Mouse (Mus musculus) cortical plate, adult 2 months (tissue): Measurements from ENCODE around the gene Decr2.

Source experiments
- CTCF ChIP-seq: fragments of 200-500 bp; IDR thresholded peaks from 2 replicates; pipeline ENCODE4 v1.5.1; 2011; ENCODE audit warnings: mild to moderate bottlenecking, control low read depth, low read length; ENCODE audit not compliant: insufficient read depth; ENCODE audit errors: extremely low read depth
- POLR2A ChIP-seq: fragments of 200-500 bp; IDR thresholded peaks from 2 replicates; pipeline ENCODE4 v1.6.1; 2011; ENCODE audit warnings: mild to moderate bottlenecking, low read length, control low read depth; ENCODE audit not compliant: insufficient read depth; ENCODE audit errors: extremely low read depth

GRCm38 (mm10) chr17:26055164-26055563 lies 35.0 kb downstream of the Decr2 start:
- TF ChIP-seq POLR2A (no peak), CTCF (no peak)
